Mouse (Mus musculus) cerebellum, postnatal 14 days (tissue): ENCODE results near the gene Gabarap.
"Not testable (repeated sequence)": the region's sequence is repeated elsewhere in the genome, so short reads cannot be mapped to it uniquely, and the experiment has no call there.

Source experiments
- DNase-seq, 2 experiments: peaks; one replicate each; pipeline ENCODE4 v3.0.0; 2021; ENCODE audit warnings: mixed read lengths in 2 of 2

The Gabarap gene

DNA sequence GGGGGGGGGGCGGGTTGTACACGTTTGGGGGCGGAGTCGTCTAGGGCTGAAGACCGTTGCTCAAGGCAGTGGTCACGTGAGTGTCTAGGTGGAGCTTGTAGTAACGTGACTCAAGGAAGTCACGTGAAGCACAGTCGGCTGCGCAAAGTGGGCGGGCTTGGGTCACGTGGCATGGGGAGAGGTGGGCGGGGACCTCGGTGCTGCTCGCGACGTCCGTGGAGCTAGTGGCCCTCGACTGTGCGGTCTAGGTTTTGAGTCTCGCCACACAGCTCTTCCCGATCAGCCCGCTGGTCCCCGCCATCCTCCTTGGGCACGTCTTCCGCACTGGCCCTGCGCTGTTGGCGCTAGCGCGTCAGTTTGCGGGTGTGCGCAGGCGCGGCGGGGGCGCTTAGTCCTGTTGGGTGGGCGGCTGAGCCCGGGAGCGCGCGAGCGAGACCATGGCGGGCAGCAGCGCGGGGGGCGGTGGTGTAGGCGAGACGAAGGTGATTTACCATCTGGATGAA lies 9.5 kb downstream of the Gabarap start, which contains the start of gene Dvl2:
Dvl2 (plus strand) TSS at position 200 of the 503 bp plus-strand sequence.
- peak; percentile 91 to 94 for DNase-seq

DNA sequence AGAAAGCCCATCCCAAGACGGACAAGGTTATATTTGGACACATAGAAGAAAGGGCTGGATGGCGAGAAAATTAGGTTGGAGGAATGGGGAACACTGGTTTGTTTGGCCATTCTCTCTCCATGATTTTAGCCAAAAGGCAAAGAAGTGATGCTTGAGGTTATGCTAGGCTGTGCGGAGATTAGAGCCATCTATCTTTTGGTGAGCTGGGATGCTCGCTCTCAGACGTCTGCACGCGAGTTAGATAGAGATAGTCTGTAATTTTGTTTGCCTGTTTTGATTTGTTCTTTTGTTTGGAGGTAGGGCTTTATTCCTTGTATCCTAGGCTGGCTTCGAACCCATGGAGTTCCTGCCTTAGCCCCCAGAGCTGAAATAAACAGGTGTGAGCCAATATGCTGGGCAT lies 10.2 kb downstream of the Gabarap start:
- DNase-seq = no peak

DNA sequence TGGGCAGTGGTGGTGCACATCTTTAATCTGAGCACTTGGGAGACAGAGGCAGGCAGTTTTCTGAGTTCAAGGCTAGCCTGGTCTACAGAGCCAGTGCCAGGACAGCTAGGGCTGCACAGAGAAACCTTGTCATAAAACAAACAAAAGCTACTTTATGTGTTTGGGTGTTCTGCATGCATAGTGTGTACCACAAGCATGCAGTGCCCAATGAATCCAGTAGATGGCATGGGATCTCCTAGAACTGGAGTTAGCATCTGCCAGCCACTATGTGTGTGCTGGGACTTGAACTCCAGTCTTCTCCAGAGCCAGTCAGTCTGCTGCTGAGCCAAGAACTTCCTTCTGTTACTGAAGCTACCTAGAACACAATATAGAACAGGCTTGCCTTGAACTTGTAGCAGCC lies 10.9 kb downstream of the Gabarap start:
- peak in 1 of 2 experiments; percentile 81 for DNase-seq

DNA sequence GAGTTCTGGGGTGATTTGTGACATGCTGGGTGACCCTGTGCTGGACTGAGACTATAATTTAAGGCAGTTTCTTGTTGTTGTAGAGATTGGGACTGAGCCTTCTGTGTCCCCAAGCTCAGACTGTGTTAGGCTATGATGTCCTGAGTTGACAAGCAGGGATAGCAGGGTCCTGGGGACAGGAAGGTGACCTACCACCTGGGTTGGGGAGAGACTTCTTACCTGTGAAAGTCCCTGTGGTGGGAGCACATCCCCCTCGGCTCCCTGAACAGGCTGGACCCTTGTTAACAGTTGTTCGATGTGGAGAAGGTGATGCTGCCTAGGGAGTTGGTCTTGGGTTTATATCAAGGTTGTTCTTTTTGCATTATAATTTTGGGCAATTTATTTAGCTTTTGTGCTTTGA lies 11.5 kb downstream of the Gabarap start:
- peak in 1 of 2 experiments; percentile 13 for DNase-seq

DNA sequence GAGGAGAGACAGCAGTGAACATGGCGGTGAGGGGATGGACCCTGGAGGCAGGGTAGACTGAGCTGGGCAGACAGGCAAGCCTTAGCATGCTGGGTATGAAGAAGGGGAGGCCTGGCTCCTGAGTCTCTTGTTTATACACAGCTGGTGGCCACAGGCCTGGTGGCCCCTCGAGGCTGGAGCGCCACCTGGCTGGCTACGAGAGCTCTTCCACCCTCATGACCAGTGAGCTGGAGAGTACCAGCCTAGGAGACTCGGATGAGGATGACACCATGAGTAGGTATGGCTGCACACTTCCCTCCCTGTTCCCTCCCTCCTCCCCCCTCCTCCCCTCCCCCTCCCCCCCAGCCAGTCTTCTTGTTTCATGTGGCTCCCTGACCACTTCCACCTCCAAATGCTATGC lies 14.6 kb downstream of the Gabarap start:
- peak in 1 of 2 experiments; percentile 24 for DNase-seq

DNA sequence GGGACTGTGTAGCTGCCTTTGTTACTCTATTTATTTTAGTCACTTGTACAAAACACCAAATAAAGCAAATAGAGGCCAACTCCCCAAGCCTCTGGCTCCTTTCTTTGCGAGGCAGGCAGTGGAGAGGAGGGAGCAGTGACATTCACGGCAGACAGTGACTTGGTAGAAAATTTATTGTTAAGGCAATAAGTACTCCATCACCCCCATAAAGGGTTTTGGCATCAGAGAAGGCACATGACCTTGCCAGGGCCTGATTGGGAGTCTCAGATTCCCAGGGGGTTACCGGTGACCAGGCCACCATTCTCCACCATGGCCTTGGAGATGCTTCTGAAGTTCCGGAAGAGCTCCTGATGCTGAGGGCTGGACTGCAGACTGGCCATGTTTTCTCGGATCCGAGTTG lies 19.1 kb downstream of the Gabarap start:
- no peak for DNase-seq

DNA sequence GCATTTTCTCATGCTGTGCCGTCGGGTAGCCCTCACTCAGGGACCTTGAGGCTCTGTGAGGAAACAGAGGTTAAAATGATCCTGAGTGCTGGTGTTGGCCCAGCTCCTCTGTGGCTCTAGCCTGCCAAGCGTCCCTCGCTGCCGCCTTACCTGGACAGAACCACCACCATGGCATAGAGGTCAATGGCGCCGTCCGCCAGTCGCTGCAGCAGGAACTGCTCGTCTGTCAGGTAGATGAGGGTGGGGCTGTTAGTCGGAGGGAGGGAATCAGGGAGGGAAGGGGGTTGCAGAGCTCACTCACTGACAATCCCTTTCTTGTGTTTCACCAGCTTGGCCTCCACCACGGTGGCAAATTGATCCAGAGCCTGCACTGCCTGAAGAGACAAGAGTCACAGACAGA lies 19.6 kb downstream of the Gabarap start:
- DNase-seq = no peak

DNA sequence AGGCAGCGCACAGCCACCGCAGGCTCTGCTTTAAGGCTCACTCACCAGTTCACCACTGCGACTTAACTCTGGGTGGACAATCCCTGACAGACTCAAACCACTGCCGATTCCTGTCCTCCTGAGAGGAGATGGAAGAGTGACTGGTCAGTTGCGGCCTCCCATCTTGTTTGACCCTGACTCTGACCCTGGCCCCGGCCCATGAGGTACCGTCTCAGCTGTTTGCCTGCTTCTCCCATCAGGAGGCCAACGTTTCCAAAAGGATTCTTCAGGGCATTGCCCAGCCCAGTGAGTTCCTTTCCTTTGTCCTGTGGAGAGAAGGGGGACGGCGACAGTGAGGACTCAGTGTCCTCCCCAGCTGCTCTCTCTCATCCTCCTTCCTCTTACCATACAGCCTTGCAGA lies 20.0 kb downstream of the Gabarap start:
- DNase-seq = no peak

DNA sequence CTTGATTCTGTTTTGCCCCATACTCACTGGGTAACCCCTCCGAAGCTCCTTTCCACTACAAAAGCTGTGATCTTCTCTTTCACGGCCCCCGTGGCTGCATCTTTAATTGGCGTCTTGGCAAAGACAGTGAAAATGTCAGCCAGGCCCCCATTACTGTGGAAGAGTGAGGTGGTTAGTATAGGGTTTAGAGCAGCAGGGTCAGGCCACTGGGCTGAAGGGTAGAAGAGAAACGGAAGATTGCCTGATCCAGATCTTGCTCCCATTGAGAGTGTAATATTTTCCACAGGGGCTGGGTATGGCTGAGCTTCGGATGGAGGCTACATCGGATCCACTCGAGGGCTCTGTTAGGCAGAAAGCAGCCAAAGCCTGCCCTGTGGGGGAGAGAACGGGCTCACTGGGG lies 22.0 kb downstream of the Gabarap start:
- no peak for DNase-seq

DNA sequence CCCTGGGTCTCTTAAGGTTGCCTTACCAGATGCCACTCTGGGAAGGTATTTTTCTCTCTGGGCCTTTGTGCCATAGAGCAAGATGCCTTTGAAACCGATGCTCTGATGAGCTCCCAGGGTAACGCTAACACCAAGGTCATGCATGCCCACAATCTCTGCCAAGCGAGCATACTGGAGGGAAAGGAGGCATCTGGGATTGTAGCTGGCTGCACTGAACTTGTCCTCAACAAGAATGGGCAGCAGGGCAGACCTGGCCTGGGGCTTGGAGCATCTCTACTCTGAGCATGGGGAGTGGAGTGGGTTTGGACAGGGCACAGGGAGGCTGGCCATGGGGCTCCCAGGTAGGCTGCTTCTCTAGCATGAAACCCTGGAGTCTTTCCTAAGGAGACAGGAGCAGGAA lies 22.5 kb downstream of the Gabarap start:
- DNase-seq = peak in 1 of 2 experiments; percentile 9

DNA sequence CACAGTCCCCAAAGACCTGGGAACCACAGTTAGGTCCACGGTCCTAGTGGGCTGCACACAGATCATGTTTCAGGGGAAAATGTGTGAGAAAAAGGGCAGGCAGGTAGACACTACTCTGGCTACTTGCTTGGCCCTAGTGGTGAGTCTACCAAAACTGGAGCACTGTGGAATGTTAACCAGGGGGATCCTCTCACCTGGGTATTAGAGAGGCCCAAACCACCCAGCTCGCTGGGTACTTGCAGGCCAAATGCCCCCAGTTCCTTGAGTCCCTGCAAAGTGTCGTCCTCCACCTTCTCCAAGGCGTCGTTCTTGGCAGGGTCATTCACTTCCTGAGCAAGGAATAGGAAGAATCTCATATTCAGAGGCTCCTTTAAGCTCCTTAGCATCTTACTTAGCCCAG lies 23.1 kb downstream of the Gabarap start:
- DNase-seq = no peak

DNA sequence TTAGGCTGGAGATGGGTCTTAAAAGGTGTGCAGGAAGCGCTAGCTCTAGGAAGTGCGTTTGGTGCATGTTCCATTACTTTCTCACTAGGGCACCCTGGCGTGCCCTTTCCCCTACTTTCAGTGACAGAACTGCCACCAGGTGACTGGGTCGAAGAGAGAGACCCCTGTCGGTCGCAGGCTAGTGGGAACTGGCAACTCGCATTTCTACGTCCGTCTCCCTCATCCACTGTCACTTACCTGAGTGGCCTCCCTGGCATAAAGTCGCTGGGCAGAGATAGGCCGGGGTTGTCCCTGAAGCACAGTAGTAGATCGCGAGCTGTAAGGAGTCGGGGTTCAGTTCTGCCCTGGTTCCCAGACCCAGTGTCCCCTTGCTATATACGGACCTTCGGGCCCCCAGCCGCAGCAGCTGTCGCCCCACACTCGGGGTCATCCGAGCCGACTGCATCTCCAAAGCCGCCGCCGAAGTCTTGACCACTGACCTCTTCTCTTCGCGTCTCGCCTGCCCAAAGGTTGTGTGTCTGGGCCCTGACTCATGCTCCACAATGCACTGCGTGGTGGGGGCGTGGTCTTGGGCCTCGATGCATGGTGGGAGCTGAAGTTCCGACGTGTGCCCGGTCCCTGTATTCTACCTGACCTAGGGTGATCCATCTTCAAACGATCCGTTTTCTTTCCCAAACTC lies 24.1 kb downstream of the Gabarap start, which contains the start of gene Acadvl:
Acadvl (minus strand) TSS at position 532 of the 679 bp plus-strand sequence.
- DNase-seq = peak; percentile 91 to 92

DNA sequence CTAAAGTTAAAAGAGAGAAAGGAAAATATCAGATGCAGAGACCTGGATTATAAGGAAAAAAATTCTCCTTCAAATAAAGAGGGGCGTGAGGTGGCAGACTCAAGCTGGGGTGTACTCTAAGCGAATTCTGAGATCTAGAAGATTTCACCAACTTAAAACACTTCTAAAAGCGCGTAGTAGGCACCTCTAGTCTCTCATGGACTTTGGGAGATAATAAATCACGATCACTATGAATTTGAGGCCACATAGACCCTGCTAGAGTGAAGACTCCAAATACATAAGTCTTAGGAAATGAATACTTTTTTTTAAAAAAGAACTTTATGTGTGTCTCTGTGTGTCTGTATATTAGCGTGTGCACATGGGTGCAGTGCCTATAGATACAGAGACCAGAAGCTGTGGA lies 24.7 kb downstream of the Gabarap start:
- DNase-seq = no peak

DNA sequence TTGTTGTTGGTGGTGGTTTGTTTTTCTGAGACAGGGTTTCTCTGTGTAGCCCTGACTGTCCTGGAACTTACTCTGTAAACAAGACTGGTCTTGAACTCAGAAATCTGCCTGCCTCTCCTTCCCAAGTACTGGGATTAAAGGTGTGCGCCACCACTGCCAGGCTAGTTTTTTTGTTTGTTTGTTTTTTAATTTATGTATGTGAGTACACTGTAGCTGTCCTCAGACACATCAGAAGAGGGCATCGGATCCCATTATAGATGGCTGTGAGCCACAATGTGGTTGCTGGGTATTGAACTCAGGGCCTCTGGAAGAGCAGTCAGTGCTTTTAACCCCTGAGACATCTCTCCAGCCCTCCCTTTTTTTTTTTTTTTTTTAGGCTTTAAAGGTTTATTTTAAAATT lies 25.2 kb downstream of the Gabarap start:
- DNase-seq = not testable (repeated sequence)

DNA sequence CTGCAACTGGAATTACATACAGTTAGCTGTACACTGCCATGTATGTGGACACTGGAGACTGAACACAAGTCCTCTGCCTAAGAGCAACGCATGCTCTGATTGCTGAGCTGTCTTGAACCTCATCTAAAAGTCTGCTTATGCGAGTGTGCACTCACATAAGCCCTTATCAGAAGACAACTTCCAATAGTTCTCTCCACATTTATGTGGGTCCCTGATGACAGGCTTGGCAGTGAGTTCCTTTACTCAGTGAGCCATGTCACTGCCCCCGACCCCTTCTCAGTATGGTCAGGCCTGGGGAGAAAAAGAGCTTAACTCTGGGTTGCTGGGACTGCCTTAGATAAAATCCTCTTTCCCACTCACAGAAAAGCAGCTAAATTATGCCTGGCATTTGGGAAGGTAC lies 25.7 kb downstream of the Gabarap start, which contains the start of gene Dlg4:
Dlg4 (plus strand) TSS at position 274 of the 400 bp plus-strand sequence.
- no peak for DNase-seq

DNA sequence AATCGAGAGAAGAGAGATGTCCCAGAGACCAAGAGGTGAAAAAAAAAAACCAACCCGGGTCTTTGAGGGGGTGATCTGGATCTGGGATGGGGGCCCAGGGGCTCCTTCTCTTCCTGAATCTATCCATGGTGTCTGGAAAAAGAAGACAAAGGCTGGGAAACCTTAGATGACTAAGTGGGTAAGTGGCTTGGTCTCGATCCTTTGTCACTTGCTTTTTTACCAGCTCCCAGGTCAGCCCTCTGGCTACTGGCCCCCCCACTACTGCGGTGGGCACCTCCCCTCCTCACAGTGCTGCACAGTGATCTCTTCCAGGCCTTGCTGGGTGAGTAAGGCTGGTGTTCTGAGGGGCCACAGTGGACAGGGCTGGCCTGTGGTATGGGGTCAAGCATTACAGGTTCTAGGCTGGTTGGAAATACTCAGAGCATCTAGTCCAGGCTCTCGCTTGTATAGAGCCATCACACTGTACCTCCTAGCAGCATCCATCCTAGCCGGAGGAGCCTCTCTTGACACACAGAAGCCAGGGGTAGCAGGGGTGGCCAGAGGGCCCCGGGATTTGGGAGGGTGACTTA lies 26.3 kb downstream of the Gabarap start:
- DNase-seq = peak in 1 of 2 experiments; percentile 22

DNA sequence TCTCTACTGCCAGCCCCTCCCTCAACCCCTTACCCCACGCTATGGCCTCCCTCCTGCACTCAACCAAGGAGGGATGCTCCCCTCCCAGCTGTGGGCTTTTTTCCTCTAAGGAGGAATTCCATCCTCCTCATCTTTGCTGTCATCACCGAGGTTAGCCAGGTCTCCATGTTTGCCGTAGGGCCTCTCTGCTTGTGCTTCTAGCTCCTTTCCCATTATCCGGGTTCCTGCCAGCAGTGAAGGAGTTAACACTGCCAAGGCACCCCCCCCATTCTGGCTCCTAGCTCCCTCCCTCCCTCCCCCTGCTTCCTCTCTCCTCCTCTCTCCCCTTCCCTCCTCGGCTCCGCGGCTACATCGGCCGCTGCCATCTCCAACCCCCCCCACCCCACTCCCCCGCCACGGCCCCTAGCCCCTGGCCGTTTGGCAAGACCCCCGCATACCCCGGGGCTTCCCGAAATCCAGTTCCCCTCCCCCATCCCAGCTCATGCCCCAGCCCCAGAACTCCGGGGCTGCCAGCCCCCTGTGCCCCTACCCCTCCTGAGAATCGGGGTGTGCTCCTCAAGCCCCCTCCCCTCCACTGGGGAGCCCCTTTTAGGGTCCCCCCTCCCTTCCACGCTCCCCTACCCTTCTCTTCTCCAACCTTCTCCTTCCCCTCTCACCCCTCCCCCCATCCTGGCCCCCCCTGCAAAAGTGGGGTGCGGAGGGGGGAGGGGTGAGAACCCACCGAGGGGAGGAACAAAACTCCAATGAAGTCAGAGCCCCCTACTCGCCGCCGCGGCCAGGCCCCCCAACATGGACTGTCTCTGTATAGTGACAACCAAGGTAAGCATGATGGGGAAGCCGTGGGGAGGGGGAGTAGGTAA lies 27.4 kb downstream of the Gabarap start:
- peak; percentile 88 to 93 for DNase-seq

DNA sequence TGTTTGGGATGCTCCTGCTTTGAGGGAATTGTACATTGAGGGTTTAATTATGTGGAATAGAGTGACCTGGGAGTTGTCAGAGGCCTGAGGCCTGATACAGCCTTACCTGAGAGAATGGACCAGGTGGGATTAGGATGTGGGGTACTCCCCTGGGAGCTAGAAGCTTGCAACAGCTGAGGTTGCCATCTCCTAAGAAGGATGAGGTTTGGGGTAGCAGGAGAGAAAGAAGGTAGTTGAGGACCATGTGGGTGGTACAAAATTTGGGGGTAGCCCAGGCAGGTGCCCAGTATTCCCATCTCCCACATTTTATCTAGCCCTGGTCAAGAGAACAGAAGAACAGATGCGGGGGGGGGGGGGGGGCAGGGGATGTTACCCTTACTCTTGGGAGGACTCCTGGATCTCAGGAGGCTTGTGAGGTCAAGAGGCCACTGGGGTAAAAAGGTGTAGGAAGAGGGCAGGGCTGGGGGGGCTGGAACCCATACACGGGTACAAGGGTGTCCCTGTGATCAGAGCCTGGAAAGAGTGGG lies 28.6 kb downstream of the Gabarap start:
- peak in 1 of 2 experiments; percentile 4 for DNase-seq

DNA sequence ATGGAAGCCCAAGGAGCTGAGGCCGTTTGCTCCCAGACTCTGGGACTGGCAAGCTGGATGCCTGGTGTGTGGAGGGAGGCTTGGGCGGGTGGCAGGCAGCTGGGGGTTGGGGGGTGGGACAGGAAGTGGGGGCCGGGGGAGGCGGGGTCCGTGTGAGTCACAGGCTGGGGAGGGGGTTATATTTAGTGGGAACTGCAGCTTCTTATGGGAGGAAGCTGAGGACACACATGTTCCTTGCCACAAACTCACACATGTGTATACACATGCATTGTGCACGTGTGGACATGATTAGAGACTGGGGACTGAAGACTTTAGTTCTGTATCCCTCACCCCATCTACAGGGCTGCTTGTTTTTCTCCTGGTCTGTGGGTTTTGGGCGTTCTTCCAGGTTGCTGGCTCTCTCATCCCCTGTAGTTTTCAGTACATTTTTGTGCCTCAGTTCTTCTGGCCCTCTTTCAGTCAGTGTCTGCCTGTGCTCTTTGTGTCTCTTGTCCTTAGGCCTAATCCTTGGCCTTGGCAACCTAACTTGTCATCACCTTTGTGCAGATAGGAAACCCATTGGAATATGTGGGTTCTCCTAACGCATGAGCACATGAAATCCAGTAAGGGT lies 29.2 kb downstream of the Gabarap start:
- DNase-seq = peak in 1 of 2 experiments; percentile 54

DNA sequence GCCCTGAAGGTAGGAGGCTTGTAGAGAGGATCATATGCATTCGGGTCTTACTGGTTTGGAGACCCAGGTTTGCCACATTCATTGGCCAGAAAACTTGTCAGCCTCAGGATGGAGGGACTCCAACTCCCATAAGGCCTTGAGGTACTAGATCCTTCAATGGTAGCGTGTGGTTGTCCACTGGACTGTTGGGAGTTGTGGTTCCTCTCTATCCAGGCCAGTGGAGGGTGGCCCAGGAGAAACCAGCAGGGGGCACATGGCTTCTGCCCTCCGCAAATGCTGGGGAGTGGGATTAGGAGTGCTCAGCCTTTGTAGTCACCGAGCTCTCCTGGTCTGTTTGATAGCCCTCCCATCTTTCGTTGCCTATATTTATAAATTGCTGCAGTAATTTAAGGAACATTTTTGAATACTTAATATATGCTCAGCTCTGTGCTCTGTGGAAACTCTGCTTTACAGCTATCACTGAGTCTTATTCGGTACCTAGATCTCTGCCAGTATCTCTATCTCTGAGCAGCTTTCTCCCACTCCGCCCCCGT lies 29.9 kb downstream of the Gabarap start:
- DNase-seq = peak; percentile 84 to 86

DNA sequence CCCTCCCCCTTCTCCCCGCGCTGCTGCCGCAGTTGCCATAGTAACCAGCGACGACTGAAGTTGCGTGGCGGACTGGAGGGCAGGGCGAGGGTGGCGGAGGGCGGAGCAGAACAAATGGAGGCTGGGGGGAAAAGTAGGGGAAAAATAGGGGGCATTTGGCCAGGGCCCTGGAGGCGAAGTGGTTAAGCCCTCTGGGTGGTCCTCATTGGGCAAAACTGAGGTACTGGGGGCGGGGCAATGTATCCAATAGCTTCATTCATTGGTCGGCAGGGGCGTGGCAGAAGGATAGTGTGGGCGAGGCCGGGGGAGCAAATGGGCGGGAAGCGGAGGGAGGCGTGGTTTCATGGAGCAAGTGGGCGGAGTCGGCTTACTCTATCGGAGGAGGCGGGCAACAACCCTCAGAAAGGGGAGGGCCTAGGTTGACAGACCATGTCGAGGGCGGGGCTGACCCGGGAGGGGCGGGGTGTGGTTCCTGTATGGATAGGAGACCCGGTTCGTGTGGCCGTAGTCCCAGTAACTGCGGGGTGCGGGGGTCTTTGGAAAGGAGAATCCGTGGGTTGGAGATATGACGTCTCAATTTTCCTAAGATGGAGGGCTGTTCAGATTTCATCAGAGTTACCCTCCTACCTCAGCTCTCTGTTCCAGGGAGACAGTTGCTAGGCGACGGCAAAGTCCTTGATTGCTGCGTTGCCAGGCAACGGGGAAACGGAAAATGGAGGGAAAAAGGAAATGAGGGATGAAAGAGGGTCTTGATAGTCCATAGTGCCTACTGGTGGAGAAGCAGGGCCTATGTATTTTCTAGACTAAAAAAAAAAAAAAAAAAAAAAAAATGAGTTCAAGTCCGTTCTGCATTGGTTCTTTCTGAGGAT lies 30.6 kb downstream of the Gabarap start:
- peak; percentile 96 to 98 for DNase-seq
